Mouse (Mus musculus) liver, embryonic 11.5 days (tissue): ENCODE data around the gene 2610528J11Rik. TPM values are rescaled to one million over a fixed set of nuclear protein-coding genes. Genes with fewer than 3 reads are reported as not detected.

Experiments
- ATAC-seq: fragments of 200-750 bp; cut with Nextera tagmentation; replicated peaks from 2 replicates; pipeline ENCODE4 v1.8.0; 2017; ENCODE audit warnings: moderate number of reproducible peaks, mild to moderate bottlenecking, moderate TSS enrichment, moderate library complexity; ENCODE audit not compliant: low FRiP score
- DNase-seq: peaks from one replicate; pipeline ENCODE4 v3.0.0-alpha.2; 2017; ENCODE audit warnings: low spot score
- H3K27ac ChIP-seq: fragments of 300-500 bp; sonication (generic); 2 replicates; pipeline ENCODE4 v1.5.1; 2014; ENCODE audit warnings: mild to moderate bottlenecking, low read depth, low read length, control low read depth
- H3K27me3 ChIP-seq: fragments of 300-500 bp; sonication (generic); replicated peaks from 2 replicates; pipeline ENCODE4 v1.6.1; 2014; ENCODE audit warnings: low read length, mixed read lengths; ENCODE audit not compliant: control insufficient read depth, insufficient read depth
- H3K36me3 ChIP-seq: fragments of 300-500 bp; sonication (generic); 2 replicates; pipeline ENCODE4 v1.6.1; 2014; ENCODE audit warnings: mild to moderate bottlenecking, low read length, moderate library complexity, mixed read lengths; ENCODE audit not compliant: control insufficient read depth, insufficient read depth
- H3K4me1 ChIP-seq: fragments of 300-500 bp; sonication (generic); replicated peaks from 2 replicates; pipeline ENCODE4 v1.6.1; 2014; ENCODE audit warnings: low read length, mixed read lengths; ENCODE audit not compliant: control insufficient read depth, insufficient read depth
- H3K4me2 ChIP-seq: fragments of 300-500 bp; sonication (generic); 2 replicates; pipeline ENCODE4 v1.6.1; 2014; ENCODE audit warnings: mild to moderate bottlenecking, control low read depth, moderate library complexity
- H3K4me3 ChIP-seq: fragments of 300-500 bp; sonication (generic); 2 replicates; pipeline ENCODE4 v1.5.1; 2014; ENCODE audit warnings: low read depth, low read length, control low read depth
- H3K9ac ChIP-seq: fragments of 300-500 bp; sonication (generic); 2 replicates; pipeline ENCODE4 v1.6.1; 2014; ENCODE audit warnings: low read depth, low read length, control low read depth
- H3K9me3 ChIP-seq: fragments of 300-500 bp; sonication (generic); 2 replicates; pipeline ENCODE4 v1.6.1; 2016; ENCODE audit warnings: low read length, inconsistent platforms, mixed read lengths; ENCODE audit not compliant: control insufficient read depth
- WGBS: fragments of 180-500 bp; shearing (Covaris S2); extraction: QIAGEN DNeasy Blood & Tissue Kit; methylation state at CpG from one replicate; pipeline ENCODE4 v1.1.7; 2014; 5-methylcytosine and 5-hydroxymethylcytosine counted together
- polyA plus RNA-seq: library from polyadenylated mRNA; unstranded; fragments of >200 nt; fragmentation: Nextera tagmentation; extraction: Ambion mirVana; gene quantifications from 2 replicates; pipeline ENCODE4 v1.2.1, GENCODE M21; 2014

Gene 2610528J11Rik
- polyA plus RNA-seq, 1 experiment from 2014 or later: 4.8 TPM

- Histone ChIP-seq H3K4me3 (no peak overlapping the region), H3K27ac (no peak overlapping the region), H3K4me2 (peak overlapping the region; percentile 10; the same call in 1 of the 2 replicates), H3K9ac (no peak overlapping the region), H3K4me1 (peaks cover 8% of the 10 kb centered on the region), H3K36me3 (no peaks in the 10 kb centered on the region), H3K27me3 (peaks cover 11% of the 10 kb centered on the region; the same call in 1 of the 2 replicates), H3K9me3 (no peaks in the 10 kb centered on the region)
- DNase-seq (no peak), ATAC-seq (no peak)
- 11% methylated on average over 20 of the region's 20 CpGs for WGBS
These were observed 9.9 kb upstream of the 2610528J11Rik start for GRCm38 (mm10) chr4:118516699-118517496.

GRCm38 (mm10) chr4:118517497-118518146 is 9.2 kb upstream of the 2610528J11Rik start:
- H3K27me3 ChIP-seq: peaks cover 11% of the 10 kb centered on the region; the same call in 1 of the 2 replicates
- H3K4me3 ChIP-seq: no peak overlapping the region
- DNase-seq (no peak), ATAC-seq (no peak)
- H3K9ac ChIP-seq: no peak overlapping the region
- no peak overlapping the region for H3K27ac ChIP-seq
- no peaks in the 10 kb centered on the region for H3K9me3 ChIP-seq
- H3K36me3 ChIP-seq: no peaks in the 10 kb centered on the region
- WGBS: 37% methylated on average over 16 of the region's 16 CpGs
- peaks cover 8% of the 10 kb centered on the region for H3K4me1 ChIP-seq
- H3K4me2 ChIP-seq: no peak overlapping the region

DNA sequence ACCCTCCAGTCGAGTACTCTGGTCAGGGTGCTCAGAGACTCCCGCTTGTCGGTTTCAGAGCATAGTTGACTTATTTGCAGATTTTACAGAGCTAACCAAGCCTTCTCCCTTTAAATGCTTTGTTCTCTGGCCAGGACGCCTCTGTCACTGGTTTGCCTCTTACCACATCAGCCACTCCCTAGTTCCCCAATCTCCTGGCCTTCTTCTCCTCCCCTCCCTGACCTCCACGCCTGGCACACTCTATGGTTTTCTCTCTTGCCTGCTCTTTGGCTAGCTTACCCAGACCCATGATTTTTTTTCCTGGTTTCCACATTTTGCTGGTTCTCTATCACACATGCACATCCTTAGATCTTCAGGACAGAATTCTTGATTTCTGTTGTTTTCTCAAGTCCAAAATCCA is 8.6 kb upstream of the 2610528J11Rik start:
- WGBS: 58% methylated on average over 5 of the region's 5 CpGs
- H3K9ac ChIP-seq: no peak overlapping the region
- DNase-seq (no peak), ATAC-seq (no peak)
- no peak overlapping the region for H3K27ac ChIP-seq
- H3K36me3 ChIP-seq: no peaks in the 10 kb centered on the region
- H3K4me3 ChIP-seq: no peak overlapping the region
- H3K9me3 ChIP-seq: no peaks in the 10 kb centered on the region
- peaks cover 8% of the 10 kb centered on the region for H3K4me1 ChIP-seq
- H3K27me3 ChIP-seq: peaks cover 11% of the 10 kb centered on the region; the same call in 1 of the 2 replicates
- H3K4me2 ChIP-seq: no peak overlapping the region

DNA sequence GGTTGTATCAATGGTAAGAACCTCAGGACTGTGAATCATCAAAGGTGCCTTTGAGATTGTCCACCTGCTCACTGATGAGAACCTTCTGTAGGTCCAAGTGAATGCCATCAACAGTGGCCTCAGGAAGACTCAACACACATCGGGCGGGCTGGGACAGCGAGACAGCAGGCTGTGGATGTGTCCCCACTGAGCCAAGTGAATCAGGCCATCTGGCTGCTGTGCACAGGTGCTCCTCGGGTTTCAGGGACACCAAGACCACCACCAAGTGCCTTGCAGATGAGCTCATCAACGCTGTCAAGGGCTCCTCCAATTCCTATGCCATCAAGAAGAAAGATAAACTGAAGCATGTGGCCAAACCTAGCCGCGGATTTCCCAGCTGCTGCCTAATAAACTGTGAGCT is 4.6 kb upstream of the 2610528J11Rik start:
- ATAC-seq (no peak), DNase-seq (no peak)
- WGBS: 83% methylated on average over 7 of the region's 7 CpGs
- Histone ChIP-seq H3K36me3 (no peaks in the 10 kb centered on the region), H3K4me3 (no peak overlapping the region), H3K4me1 (0 out of 2 replicates have a peak, but pooled peaks cover 2% of the 10 kb centered on the region), H3K4me2 (no peak overlapping the region), H3K9ac (no peak overlapping the region), H3K27ac (no peak overlapping the region), H3K9me3 (no peaks in the 10 kb centered on the region), H3K27me3 (peaks cover 3% of the 10 kb centered on the region; the same call in 1 of the 2 replicates)

GRCm38 (mm10) chr4:118523976-118524375 is 2.8 kb upstream of the 2610528J11Rik start:
- H3K9ac ChIP-seq: no peak overlapping the region
- no peak for DNase-seq
- 75% methylated on average over 7 of the region's 7 CpGs for WGBS

DNA sequence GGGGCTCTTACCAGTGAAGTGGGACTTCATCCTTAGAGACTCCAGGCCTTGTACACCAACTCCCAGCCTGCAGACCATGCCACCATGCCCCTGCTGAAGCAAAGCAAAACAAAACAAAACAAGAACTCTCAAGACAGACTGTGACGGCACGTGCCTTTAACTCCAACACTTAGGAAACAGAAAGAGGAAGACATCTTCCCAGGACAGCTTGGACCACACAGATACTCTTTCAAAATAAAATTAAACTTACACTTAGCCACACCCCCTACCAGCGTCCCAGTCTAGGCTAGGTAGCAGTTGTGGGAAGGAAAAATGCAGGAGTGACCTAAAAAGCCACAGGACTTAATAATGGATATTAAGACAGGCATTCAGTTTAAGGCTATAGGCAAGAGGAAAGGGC is 1.0 kb upstream of the 2610528J11Rik start:
- ATAC-seq (no peak), DNase-seq (no peak)
- Histone ChIP-seq H3K4me2 (no peak overlapping the region), H3K27me3 (no peaks in the 10 kb centered on the region), H3K36me3 (no peaks in the 10 kb centered on the region), H3K4me3 (no peak overlapping the region), H3K9ac (no peak overlapping the region), H3K27ac (no peak overlapping the region), H3K9me3 (no peaks in the 10 kb centered on the region), H3K4me1 (no peaks in the 10 kb centered on the region)
- WGBS: 56% methylated on average over 3 of the region's 3 CpGs

More at GRCm38 (mm10) chr4:118523976-118524375, 2.8 kb upstream of the 2610528J11Rik start:
- Histone ChIP-seq H3K27me3 (no peaks in the 10 kb centered on the region), H3K4me2 (no peak overlapping the region), H3K36me3 (no peaks in the 10 kb centered on the region), H3K27ac (no peak overlapping the region), H3K4me3 (no peak overlapping the region), H3K9me3 (no peaks in the 10 kb centered on the region), H3K4me1 (no peaks in the 10 kb centered on the region)
- ATAC-seq: no peak

GRCm38 (mm10) chr4:118527335-118527681 is 509 bp downstream of the 2610528J11Rik start:
- no peaks in the 10 kb centered on the region for H3K4me1 ChIP-seq
- no peaks in the 10 kb centered on the region for H3K36me3 ChIP-seq
- H3K4me2 ChIP-seq: peak overlapping the region; percentile 39
- DNase-seq (no peak), ATAC-seq (no peak)
- H3K9me3 ChIP-seq: no peaks in the 10 kb centered on the region
- 60% methylated on average over 5 of the region's 5 CpGs for WGBS
- peak overlapping the region; percentile 26; the same call in 1 of the 2 replicates for H3K4me3 ChIP-seq
- H3K27me3 ChIP-seq: no peaks in the 10 kb centered on the region
- H3K9ac ChIP-seq: no peak overlapping the region
- H3K27ac ChIP-seq: 0 out of 2 replicates have a peak overlapping the region, but pooled peaks have one; percentile 11

DNA sequence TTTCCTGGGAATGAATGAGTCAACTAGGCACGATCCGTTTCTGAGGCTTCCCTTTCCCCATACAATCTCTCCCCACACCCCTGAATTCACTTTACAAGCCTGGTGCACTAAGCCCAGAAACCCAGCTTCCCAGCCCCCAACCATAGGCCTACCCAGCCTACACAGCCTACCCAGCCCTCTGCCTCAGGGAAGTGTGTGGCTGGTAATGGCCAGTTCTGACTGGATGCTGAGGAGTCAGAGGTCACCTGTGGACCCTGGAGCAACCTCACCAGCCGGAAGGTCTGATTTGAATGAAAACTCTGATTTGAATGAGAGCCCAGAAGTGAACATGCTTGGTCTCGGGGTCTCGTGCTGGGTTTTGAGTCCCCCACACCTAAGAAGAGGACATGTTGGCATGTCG is 921 bp downstream of the 2610528J11Rik start:
- ATAC-seq (no peak), DNase-seq (no peak)
- WGBS: 78% methylated on average over 6 of the region's 6 CpGs
- H3K4me3 ChIP-seq: no peak overlapping the region
- H3K4me2 ChIP-seq: no peak overlapping the region; the same call in 1 of the 2 replicates
- H3K36me3 ChIP-seq: no peaks in the 10 kb centered on the region
- H3K27ac ChIP-seq: no peak overlapping the region
- no peak overlapping the region for H3K9ac ChIP-seq
- no peaks in the 10 kb centered on the region for H3K4me1 ChIP-seq
- no peaks in the 10 kb centered on the region for H3K27me3 ChIP-seq
- H3K9me3 ChIP-seq: no peaks in the 10 kb centered on the region
